Mouse (Mus musculus): Measurements from ENCODE around the gene Hpd. TPM values are rescaled to one million over a fixed set of nuclear protein-coding genes. Genes with fewer than 3 reads are reported as not detected.
"Not testable (repeated sequence)": the region's sequence is repeated elsewhere in the genome, so short reads cannot be mapped to it uniquely, and the experiment has no call there.

The Hpd gene
- total RNA-seq (2021): not detected
- long read RNA-seq: 0 reads

DNA sequence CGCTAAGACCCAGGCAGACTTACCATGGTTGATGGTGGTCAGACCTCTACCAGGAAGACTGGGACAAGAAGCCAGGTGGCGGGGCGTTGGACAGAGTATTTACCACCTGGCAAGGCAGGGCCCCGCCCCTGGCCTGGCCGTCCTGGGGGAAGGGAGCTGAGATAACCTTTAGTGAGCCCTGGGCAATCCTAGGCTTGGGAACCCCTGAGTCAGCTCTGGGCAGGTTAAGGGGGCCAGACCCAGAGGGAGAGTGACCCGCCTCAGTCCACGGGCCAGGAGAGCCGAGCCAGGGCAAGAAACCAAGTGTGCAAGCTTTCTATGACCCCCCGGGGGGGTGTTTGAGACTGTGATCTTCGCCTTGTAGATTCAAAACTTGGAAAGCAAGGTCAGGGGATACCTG, at the start of gene Hpd:
Hpd (minus strand) TSS at position 77 of the 400 bp plus-strand sequence.
- no peak for DNase-seq (ENCODE audit: low spot score in 2 of 2)

GRCm38 (mm10) chr5:123232180-123232579, 49.7 kb upstream of the Hpd start:
- no peak for DNase-seq (ENCODE audit: low spot score in 2 of 2)

GRCm38 (mm10) chr5:123229296-123229695, 46.8 kb upstream of the Hpd start:
- DNase-seq (ENCODE audit: low spot score in 2 of 2): no peak

- DNase-seq (ENCODE audit: low spot score in 2 of 2): no peak
Measured at GRCm38 (mm10) chr5:123228524-123228922, 46.0 kb upstream of the Hpd start.

DNA sequence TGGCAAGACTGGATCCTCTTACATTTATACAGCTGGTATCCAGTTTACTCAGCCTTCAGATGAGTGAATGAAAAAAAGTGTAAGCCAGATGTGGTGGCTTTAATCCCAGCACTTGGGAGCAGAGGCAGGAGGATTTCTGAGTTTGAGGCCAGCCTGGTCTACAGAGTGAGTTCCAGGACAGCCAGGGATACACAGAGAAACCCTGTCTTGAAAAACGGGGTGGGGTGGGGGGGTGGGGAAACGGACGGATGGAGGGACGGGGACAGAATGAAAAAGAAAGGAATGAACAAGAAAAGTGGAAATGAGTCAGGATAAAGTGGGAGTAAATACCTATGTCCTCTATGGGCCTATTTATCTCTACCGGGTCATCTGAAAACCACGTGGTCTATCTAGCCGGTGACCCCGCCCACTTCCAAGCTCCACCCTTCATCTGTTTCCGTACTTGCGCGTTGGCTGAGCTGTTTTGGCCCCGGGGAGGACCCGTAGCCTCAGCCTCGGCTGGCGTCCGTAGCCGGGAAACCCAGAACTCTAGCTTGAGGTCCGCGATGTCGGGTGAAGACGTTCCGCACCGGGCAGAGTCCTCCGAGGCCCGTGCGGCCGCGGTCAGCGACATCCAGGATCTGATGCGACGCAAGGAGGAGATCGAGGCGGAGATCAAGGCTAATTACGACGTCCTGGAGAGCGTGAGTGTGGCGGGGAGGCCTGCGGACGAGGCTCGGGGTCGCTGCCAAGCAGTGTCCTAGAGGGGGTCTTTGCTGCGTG, 45.4 kb upstream of the Hpd start:
- peak; percentile 93 to 98 for DNase-seq (ENCODE audit: low spot score in 2 of 2)

- DNase-seq (ENCODE audit: low spot score in 2 of 2): no peak
Measured at GRCm38 (mm10) chr5:123226851-123227250, 44.3 kb upstream of the Hpd start.

DNA sequence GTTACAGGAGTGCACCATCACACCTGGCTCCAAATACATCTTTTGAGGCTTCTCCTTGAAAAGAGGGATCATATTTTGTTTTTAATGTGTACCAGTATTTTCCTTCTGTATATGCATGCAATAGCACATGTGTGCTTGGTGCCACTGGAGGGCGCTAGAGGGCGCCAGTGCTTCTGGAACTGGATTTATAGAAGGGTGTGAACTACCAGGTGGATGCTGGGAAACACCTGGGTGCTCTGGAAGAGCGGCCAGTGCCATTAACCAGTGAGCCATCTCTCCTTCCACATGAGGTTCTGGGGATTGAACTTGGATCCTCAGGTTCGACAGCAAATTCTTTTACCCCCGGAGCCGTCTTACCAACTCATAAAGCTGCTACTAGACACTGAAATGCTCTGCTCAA, 41.3 kb upstream of the Hpd start:
- not testable (repeated sequence) for DNase-seq (ENCODE audit: low spot score in 2 of 2)

DNA sequence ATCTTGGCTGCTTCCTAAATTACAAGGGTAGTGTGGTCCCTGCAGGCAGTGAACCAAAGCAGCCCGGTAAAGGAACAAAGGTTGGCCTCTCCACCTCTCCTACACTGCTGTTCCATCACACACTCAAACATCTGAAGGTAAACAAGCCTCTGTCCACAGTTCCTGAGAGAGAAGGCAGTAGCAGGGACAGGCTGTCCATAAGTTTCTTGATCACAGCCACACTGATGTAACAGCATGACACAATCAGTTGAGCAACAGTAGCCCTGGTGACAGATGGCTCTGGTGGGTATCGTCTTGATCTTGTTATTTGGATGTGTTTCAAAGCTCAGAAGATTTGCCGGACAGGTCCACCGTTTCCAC, 40.5 kb upstream of the Hpd start:
- no peak for DNase-seq (ENCODE audit: low spot score in 2 of 2)

GRCm38 (mm10) chr5:123222346-123223050, 40.0 kb upstream of the Hpd start:
- DNase-seq (ENCODE audit: low spot score in 2 of 2): not testable (repeated sequence)

- not testable (repeated sequence) for DNase-seq (ENCODE audit: low spot score in 2 of 2)
Measured at GRCm38 (mm10) chr5:123203591-123203990, 21.1 kb upstream of the Hpd start.

DNA sequence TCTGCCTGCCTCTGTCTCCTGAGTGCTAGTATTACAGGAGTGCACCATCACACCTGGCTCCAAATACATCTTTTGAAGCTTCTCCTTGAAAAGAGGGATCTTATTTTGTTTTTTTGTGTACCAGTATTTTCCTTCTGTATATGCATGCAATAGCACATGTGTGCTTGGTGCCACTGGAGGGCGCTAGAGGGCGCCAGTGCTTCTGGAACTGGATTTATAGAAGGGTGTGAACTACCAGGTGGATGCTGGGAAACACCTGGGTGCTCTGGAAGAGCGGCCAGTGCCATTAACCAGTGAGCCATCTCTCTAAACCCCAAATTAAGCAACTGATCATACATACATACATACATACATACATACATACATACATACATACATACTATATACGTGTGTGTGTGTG, 20.2 kb upstream of the Hpd start:
- not testable (repeated sequence) for DNase-seq (ENCODE audit: low spot score in 2 of 2)

DNA sequence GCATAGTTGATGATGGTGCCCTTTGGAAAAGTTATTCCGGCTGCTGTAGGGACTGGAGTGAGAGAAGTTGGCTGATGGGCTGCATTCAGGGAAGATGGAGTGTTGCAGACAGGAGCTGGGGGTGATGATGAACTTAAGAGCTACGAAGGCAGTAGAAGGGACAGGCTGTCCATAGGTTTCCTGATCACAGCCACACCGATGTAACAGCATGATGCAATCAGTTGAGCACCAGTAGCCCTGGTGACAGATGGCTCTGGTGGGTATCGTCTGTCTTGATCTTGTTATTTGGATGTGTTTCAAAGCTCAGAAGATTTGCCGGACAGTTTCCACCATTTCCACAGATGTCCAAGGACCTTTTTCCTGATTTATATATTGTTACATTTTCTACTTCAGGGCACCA, 19.5 kb upstream of the Hpd start:
- no peak for DNase-seq (ENCODE audit: low spot score in 2 of 2)

DNA sequence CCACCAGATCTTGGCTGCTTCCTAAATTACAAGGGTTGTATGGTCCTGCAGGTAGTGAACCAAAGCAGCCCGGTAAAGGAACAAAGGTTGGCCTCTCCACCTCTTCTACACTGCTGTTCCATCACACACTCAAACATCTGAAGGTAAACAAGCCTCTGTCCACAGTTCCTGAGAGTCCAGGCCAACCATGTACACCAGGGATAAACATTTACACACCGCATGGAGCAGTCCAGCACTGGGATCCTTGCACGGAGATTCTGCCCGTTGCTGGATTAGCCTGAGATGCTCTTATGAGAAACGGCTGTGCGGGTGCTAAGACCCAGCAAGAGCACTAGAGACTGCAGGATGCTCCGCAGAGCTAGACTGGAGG, 19.0 kb upstream of the Hpd start:
- no peak for DNase-seq (ENCODE audit: low spot score in 2 of 2)

DNA sequence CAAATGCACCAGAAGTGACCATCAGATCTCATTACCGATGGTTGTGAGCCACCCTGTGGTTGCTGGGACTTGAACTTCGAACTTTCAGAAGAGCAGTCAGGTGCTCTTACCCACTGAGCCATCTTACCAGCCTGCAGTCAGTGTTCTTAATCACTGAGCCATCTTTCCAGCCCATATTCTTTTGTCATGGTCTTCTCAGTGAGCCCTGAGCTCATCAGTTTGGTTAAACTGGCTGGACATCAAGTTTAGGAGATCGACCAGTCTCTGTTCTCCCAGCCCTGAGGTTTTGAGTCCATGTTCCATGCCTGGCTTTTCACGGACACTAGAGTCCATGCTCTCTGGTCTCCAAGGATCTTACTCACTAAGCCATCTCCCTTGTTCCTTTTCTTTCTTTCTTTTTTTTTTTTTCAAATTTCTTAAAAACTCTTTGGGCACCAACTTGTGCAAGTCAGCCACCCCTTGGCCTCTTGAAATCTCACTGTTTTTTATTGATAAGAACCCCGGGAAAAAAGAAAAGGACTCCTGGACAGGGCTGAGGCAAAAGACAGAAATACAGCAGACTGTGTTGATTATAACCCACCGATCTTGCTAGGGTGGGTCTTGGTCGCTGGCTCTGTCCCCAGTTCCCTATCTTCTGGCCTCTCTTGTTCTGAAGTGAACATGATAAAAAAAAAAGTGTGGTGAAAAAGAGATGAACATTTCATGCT, 18.4 kb upstream of the Hpd start:
- DNase-seq (ENCODE audit: low spot score in 2 of 2): not testable (repeated sequence)

DNA sequence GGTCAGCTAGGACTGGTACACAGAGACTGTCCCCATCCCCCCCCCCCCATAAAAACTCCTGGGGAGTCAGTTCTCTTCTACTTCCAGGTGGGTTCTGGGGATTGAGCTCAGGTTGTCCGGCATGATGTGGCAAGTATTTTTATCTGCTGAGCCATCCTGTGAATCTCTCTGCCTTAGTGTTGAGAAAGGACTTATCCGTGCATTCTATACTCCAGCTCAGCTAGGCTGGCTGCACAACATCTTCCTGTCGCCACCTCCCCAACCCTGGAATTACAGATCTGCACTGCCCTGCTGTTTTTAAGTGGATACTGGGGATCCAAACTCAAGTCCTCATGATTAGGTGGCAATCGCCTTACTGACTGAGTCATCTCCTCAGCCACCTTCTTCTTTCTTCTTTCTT, 16.0 kb upstream of the Hpd start:
- no peak for DNase-seq (ENCODE audit: low spot score in 2 of 2)

DNA sequence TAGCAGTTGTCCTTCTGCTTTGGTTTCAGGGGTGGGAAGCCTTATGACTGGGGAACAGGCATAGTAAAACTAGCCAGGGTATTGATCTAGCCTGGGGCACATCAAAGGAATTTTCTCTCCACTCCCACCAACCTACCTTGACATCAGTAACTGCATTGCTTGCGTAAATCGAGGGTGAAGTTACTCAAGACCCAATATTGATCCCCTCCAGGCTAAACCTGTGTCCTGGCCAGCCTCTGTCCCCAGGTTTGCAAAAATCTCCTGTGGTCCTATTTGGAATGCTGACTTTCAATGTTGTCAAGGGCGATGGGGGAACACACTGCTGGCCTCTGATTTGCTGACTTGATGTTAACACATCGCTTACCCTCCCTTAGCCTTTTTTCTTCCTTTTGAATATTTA, 14.2 kb upstream of the Hpd start:
- no peak for DNase-seq (ENCODE audit: low spot score in 2 of 2)

DNA sequence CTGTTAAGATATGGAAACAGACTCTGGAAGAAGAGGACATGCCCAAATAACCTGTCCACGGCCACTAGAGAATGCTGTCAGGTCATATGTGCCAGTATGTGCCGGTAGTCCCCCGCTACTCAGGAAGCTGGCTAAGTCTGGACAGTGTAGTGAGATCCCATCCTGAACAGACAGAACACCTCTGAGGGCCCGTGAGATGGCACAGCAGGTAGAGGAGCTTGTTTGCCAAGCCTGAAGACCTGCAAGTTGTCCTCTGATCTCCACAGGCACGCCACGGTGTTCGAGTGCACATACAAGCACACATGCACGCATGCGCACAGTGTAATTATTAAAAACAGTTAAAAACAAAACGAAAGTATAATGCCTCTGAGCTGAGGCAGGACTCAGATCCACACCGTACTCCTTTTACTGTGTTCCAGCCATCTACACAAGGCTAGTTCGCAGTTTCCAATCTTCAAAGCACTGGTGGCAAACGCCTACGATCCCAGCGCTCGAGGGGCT, 13.0 kb upstream of the Hpd start:
- DNase-seq (ENCODE audit: low spot score in 2 of 2): peak in 1 of 2 experiments; percentile 20

- no peak for DNase-seq (ENCODE audit: low spot score in 2 of 2)
Measured at GRCm38 (mm10) chr5:123194856-123195255, 12.3 kb upstream of the Hpd start.

DNA sequence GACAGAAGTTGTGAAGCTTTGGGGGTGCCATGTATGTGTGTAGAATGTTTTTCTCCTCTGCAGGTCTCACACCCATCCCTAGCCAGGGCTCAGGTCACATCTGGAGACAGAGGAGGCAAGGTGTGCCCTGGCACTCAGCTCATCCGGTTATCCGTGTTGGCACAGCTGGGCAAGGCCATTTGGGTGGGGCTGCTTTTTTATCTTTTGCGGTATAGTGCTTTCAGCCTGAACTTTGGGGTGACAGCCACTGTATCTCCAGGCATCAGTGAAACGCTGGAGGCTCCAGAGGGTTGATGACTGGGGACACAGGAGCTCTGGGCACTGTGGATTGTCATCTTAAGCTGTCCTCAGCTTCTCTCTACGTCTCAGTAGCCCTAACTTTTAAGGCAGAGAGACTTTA, 10.9 kb upstream of the Hpd start:
- DNase-seq (ENCODE audit: low spot score in 2 of 2): no peak

DNA sequence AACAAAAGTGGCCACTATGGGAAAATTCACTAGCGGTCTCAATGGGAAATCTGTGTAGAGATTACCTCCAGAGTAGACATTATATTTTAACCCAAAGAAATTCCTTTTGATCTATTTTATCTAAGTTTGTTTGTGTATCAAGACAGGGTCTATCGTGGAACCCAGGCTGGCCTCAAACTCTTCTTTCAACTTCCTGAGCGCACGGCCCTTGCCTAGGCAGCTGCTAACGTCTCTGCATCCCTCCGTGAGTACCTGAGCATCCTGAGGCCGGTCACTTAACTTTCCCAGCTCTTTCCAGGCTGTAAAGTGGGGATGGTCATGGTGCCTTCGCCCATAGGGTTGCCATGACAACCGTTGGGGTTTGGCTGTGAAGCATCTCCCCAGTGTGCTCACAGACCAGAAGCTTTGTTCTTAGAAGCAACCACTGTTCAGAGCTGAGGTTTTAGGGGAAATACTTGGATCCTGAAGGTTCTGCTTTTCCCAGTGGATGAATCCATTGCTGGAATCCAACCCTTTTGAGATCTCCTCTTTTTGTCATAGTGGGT, 10.2 kb upstream of the Hpd start:
- no peak for DNase-seq (ENCODE audit: low spot score in 2 of 2)

DNA sequence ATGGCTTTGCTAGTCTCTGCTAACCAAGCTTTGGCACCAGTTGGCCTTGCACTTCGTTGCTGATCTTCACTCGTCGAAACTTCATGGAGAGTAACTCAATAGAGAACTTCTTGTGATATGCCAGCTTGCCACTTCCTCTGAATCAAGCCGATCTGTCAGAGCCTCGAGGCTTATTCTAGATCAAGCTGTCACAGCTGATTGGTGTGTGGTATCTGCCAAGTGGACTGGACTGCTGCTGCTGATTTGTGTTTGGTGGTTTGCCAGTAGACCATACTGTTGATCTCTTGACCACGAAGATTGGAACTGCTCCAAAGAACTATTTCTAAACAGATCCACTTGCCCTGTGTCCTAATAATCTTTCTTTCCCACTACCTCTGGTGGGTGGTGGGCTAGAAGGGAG, 8.9 kb upstream of the Hpd start:
- DNase-seq (ENCODE audit: low spot score in 2 of 2): no peak

GRCm38 (mm10) chr5:123190912-123191311, 8.4 kb upstream of the Hpd start:
- DNase-seq (ENCODE audit: low spot score in 2 of 2): no peak
